Mouse (Mus musculus) limb, embryonic 15.5 days (tissue): Measurements from ENCODE around the gene Taf10. TPM values are rescaled to one million over a fixed set of nuclear protein-coding genes. Genes with fewer than 3 reads are reported as not detected.

Source experiments
- ATAC-seq: fragments of 200-750 bp; cut with Nextera tagmentation; 2 replicates; pipeline ENCODE4 v1.8.0; 2017; ENCODE audit warnings: low read depth, moderate TSS enrichment; ENCODE audit not compliant: insufficient number of reproducible peaks, low FRiP score, low TSS enrichment
- H3K27ac ChIP-seq: fragments of 300-500 bp; sonication (generic); 2 replicates; pipeline ENCODE4 v1.5.1; 2015; ENCODE audit warnings: moderate library complexity, mild to moderate bottlenecking, inconsistent platforms
- H3K27me3 ChIP-seq: fragments of 300-500 bp; sonication (generic); 2 replicates; pipeline ENCODE4 v1.6.1; 2015; ENCODE audit warnings: inconsistent platforms
- H3K36me3 ChIP-seq: fragments of 300-500 bp; sonication (generic); 2 replicates; pipeline ENCODE4 v1.6.1; 2015; ENCODE audit warnings: inconsistent platforms
- H3K4me1 ChIP-seq: fragments of 300-500 bp; sonication (generic); 2 replicates; pipeline ENCODE4 v1.6.1; 2015; ENCODE audit warnings: inconsistent platforms
- H3K4me2 ChIP-seq: fragments of 300-500 bp; sonication (generic); 2 replicates; pipeline ENCODE4 v1.6.1; 2015; ENCODE audit warnings: mild to moderate bottlenecking, inconsistent platforms
- H3K4me3 ChIP-seq: fragments of 300-500 bp; sonication (generic); 2 replicates; pipeline ENCODE4 v1.5.1; 2015; ENCODE audit warnings: mild to moderate bottlenecking, inconsistent platforms
- H3K9ac ChIP-seq: fragments of 300-500 bp; sonication (generic); 2 replicates; pipeline ENCODE4 v1.6.1; 2015; ENCODE audit warnings: inconsistent platforms
- H3K9me3 ChIP-seq: fragments of 300-500 bp; sonication (generic); 2 replicates; pipeline ENCODE4 v1.6.1; 2016; ENCODE audit warnings: inconsistent platforms
- WGBS: fragments of 180-500 bp; shearing (Covaris S2); methylation state at CpG from one replicate; pipeline ENCODE4 v1.1.7; 2015; 5-methylcytosine and 5-hydroxymethylcytosine counted together
- polyA plus RNA-seq: library from polyadenylated mRNA; unstranded; fragments of >200 nt; fragmentation: Nextera tagmentation; extraction: Ambion mirVana; gene quantifications from 2 replicates; pipeline ENCODE4 v1.2.1, GENCODE M21; 2015

Gene Taf10
- polyA plus RNA-seq, 1 experiment from 2014 or later, result 104 TPM

DNA sequence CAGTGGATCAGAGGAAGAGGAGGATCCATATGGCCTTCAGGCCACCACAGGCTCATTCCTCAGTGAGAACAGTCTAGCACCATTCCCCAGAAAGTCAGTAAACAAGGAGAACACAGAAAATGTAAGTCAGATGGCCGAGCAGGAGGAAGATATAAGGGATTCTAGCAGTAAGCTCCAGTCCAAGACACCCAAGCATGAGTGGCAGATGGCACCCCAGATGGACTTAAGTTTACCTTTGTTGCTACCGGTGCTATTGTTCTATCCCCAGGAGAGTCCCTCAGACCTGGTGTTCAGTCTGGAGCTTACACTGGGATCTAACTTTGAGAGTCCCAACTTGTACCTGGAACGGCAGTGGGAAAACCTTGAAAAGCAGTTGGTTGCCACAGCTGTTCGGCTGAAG lies 40.3 kb downstream of the Taf10 start:
- H3K27ac ChIP-seq, result no peak overlapping the region
- no peak for ATAC-seq
- H3K9me3 ChIP-seq, result no peaks in the 10 kb centered on the region
- no peaks in the 10 kb centered on the region for H3K4me1 ChIP-seq
- H3K27me3 ChIP-seq, result no peaks in the 10 kb centered on the region
- 85% methylated on average over 4 of the region's 4 CpGs for WGBS
- no peaks in the 10 kb centered on the region for H3K36me3 ChIP-seq
- no peak overlapping the region for H3K9ac ChIP-seq
- H3K4me2 ChIP-seq, result no peak overlapping the region
- no peak overlapping the region for H3K4me3 ChIP-seq

- Histone ChIP-seq H3K4me1 (no peaks in the 10 kb centered on the region), H3K27ac (no peak overlapping the region), H3K9me3 (no peaks in the 10 kb centered on the region), H3K4me3 (no peak overlapping the region), H3K27me3 (no peaks in the 10 kb centered on the region), H3K9ac (no peak overlapping the region), H3K4me2 (no peak overlapping the region), H3K36me3 (no peaks in the 10 kb centered on the region)
- 85% methylated on average over 16 of the region's 16 CpGs for WGBS
- ATAC-seq, result no peak
Observed at GRCm38 (mm10) chr7:105703184-105703583, 41.0 kb downstream of the Taf10 start.

DNA sequence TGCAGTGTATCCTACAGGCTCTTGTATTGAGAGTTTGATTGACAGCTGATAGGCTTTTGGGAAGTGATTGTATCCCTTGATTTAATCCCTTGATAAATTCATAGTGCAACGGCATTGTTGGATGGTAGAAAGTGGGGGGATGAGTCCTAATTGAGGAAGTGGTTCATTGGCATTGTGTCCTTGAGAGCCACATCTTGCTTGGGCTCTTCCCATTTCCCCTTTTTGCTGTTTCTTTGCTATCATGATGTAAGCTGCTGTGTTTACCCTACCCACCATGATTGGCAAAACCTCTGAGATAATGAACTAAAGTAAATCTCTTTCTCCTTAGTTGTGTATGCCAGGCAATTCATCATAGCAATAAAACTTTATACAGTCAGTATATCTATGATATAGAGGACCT lies 53.3 kb downstream of the Taf10 start:
- H3K9me3 ChIP-seq, result no peaks in the 10 kb centered on the region
- whole genome bisulfite sequencing, result 79% methylated on average over 1 of the region's 1 CpGs
- no peak overlapping the region for H3K4me2 ChIP-seq
- no peak overlapping the region for H3K27ac ChIP-seq
- no peaks in the 10 kb centered on the region for H3K36me3 ChIP-seq
- H3K4me1 ChIP-seq, result no peaks in the 10 kb centered on the region
- H3K27me3 ChIP-seq, result no peaks in the 10 kb centered on the region
- no peak for ATAC-seq
- no peak overlapping the region for H3K9ac ChIP-seq
- H3K4me3 ChIP-seq, result no peak overlapping the region

Other genes with a start within 250 kb of the Taf10 start
- 62.6 and 65.0 TPM in 2 replicates for gene Smpd1, start 190.0 kb downstream of the Taf10 start, polyA plus RNA-seq
- 37.4 and 38.2 TPM in 2 replicates for gene Apbb1, start 162.7 kb downstream of the Taf10 start, polyA plus RNA-seq
- 0.53 and 0.99 TPM in 2 replicates for gene Hpx, start 144.2 kb downstream of the Taf10 start, polyA plus RNA-seq
- 38.9 and 39.7 TPM in 2 replicates for gene Trim3, start 110.8 kb downstream of the Taf10 start, polyA plus RNA-seq
- 185 and 190 TPM in 2 replicates for gene Timm10b, start 104.3 kb downstream of the Taf10 start, polyA plus RNA-seq
- gene Arfip2, start 103.9 kb downstream of the Taf10 start, polyA plus RNA-seq, result 95.8 and 97.8 TPM in 2 replicates
- 30.4 and 34.7 TPM in 2 replicates for gene Gm45799, start 103.8 kb downstream of the Taf10 start, polyA plus RNA-seq
- 0.88 and 1.4 TPM in 2 replicates for gene Dnhd1, start 93.5 kb downstream of the Taf10 start, polyA plus RNA-seq
- 327 and 418 TPM in 2 replicates for gene Ilk, start 7.8 kb downstream of the Taf10 start, polyA plus RNA-seq
- 36.4 and 41.8 TPM in 2 replicates for gene Rrp8, start 7.0 kb downstream of the Taf10 start, polyA plus RNA-seq
- gene Tpp1, start 7.9 kb upstream of the Taf10 start, polyA plus RNA-seq, result 74.3 and 75.9 TPM in 2 replicates
- 13.3 and 16.2 TPM in 2 replicates for gene Dchs1, start 43.3 kb upstream of the Taf10 start, polyA plus RNA-seq
- 329 and 341 TPM in 2 replicates for gene Mrpl17, start 66.7 kb upstream of the Taf10 start, polyA plus RNA-seq
- 0.89 and 1.6 TPM in 2 replicates for gene Gm4070, start 209.6 kb upstream of the Taf10 start, polyA plus RNA-seq